Mouse (Mus musculus): ENCODE measurements around the gene Fas.

DNA sequence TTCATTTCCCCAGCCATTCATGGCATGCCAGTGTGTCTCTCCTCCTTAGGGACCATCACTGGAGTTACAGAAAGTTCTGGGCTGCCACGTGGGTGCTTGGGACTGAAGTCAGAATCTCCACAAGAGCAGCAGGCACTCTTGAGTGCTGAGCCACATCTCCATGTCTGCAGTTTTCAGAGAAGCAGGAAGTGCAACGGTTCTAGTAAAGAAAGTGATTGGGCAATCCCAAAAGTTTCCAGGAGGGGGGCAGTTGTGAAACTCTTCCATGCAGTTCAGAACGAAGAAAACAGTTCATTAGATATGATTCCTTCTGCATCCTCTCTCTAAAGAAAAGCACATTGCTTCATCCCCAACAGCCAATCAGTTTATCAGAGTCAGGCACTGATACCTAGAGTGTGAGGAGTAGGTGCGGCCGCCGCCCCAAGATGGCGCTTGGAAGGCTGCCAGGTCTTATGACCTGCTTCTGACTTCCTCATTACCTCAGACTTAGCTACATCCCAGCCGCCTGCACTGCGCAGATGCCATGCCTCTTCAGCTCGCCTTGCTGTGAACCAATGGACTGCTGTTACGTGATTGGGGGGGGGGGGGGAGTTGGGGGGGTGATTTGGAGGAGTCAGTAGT, 20.2 kb upstream of the Fas start:
- TF ChIP-seq MYOD1 (IDR thresholded peaks at IDR 0.05; ENCODE audit: control insufficient read depth in 1 of 3, insufficient read length in 2 of 3, low read depth in 2 of 3) = no peak
- no peak for TF ChIP-seq POLR2A (IDR thresholded peaks at IDR 0.05; ENCODE audit: insufficient read length, low read depth)
- no peak for TF ChIP-seq USF1 (IDR thresholded peaks at IDR 0.05; ENCODE audit: low read depth)
- no peak for TF ChIP-seq REST (IDR thresholded peaks at IDR 0.05; ENCODE audit: insufficient read depth, insufficient read length)
- TF ChIP-seq CEBPB (IDR thresholded peaks at IDR 0.05; ENCODE audit: insufficient read depth, poor library complexity, severe bottlenecking) = 0 out of 2 replicates have a peak, but pooled peaks have one; percentile 38
- no peak for TF ChIP-seq E2F4 (IDR thresholded peaks at IDR 0.05; ENCODE audit: insufficient read depth)
- no peak for TF ChIP-seq MYOG (IDR thresholded peaks at IDR 0.05; ENCODE audit: control insufficient read depth in 1 of 3, insufficient read depth in 1 of 3, insufficient read length in 2 of 3, low read depth in 2 of 3)
- no peak for TF ChIP-seq POLR2AphosphoS2 (IDR thresholded peaks at IDR 0.05; ENCODE audit: insufficient read length, low read depth)
